Mouse (Mus musculus): ENCODE results near the gene Pdpk1. TPM values are rescaled to one million over a fixed set of nuclear protein-coding genes. Genes with fewer than 3 reads are reported as not detected.
A peak's percentile ranks its signal among the peaks of the same experiment; 100 is the strongest.

Gene Pdpk1
- polyA plus RNA-seq, 1 experiment from 2014 or later, result 36.0 TPM

GRCm38 (mm10) chr17:24049008-24049407, 101.7 kb downstream of the Pdpk1 start:
- Histone ChIP-seq H3K27me3 (replicated peaks) (no peaks in the 10 kb centered on the region), H3K27ac (no peak overlapping the region), H3K36me3 (peaks cover 23% of the 10 kb centered on the region), H3K4me2 (replicated peaks) (no peak overlapping the region), H3K9me3 (no peaks in the 10 kb centered on the region), H3K9ac (no peak overlapping the region), H3K4me1 (replicated peaks) (0 out of 2 replicates have a peak, but pooled peaks cover 4% of the 10 kb centered on the region), H3K4me3 (replicated peaks) (no peak overlapping the region)
- WGBS, result 87% methylated on average over 8 of the region's 8 CpGs
- ATAC-seq, result no peak

GRCm38 (mm10) chr17:24048053-24048452, 102.7 kb downstream of the Pdpk1 start:
- H3K9ac ChIP-seq, result no peak overlapping the region
- ATAC-seq, result no peak
- 76% methylated on average over 5 of the region's 5 CpGs for WGBS
- no peak overlapping the region for H3K27ac ChIP-seq
- no peaks in the 10 kb centered on the region for H3K27me3 ChIP-seq (replicated peaks)
- H3K36me3 ChIP-seq, result peaks cover 15% of the 10 kb centered on the region
- no peak overlapping the region for H3K4me3 ChIP-seq (replicated peaks)
- H3K4me1 ChIP-seq (replicated peaks), result 0 out of 2 replicates have a peak, but pooled peaks cover 4% of the 10 kb centered on the region
- H3K4me2 ChIP-seq (replicated peaks), result no peak overlapping the region
- no peaks in the 10 kb centered on the region for H3K9me3 ChIP-seq

GRCm38 (mm10) chr17:24046026-24046425, 104.7 kb downstream of the Pdpk1 start:
- H3K4me2 ChIP-seq (replicated peaks), result no peak overlapping the region
- 0 out of 2 replicates have a peak, but pooled peaks cover 4% of the 10 kb centered on the region for H3K4me1 ChIP-seq (replicated peaks)
- H3K9me3 ChIP-seq, result no peaks in the 10 kb centered on the region
- H3K4me3 ChIP-seq (replicated peaks), result no peak overlapping the region
- WGBS, result 34% methylated on average over 5 of the region's 5 CpGs
- no peaks in the 10 kb centered on the region for H3K27me3 ChIP-seq (replicated peaks)
- no peak overlapping the region for H3K27ac ChIP-seq
- H3K36me3 ChIP-seq, result peaks cover 12% of the 10 kb centered on the region
- H3K9ac ChIP-seq, result no peak overlapping the region
- peak; percentile 48; the same call in 1 of the 2 replicates for ATAC-seq

DNA sequence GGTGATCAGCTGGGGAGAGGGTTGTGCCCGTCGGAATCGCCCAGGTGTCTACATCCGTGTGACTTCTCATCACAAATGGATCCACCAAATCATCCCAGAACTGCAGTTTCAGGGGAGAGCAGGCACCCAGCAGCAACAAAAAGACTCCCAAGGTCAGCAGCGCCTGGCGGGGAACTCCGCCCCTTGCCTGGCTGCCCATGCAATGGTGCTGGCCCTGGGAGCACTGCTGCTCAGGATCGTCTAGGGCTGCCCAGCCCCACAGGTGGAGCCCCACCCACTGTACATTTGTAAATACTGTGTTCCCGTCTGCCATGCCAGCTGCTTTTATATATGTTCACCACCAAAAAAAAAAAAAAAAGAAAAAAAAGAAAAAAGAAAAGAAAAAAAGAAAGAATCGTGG, 105.1 kb downstream of the Pdpk1 start:
- Histone ChIP-seq H3K27me3 (replicated peaks) (no peaks in the 10 kb centered on the region), H3K27ac (no peak overlapping the region), H3K9ac (no peak overlapping the region), H3K4me2 (replicated peaks) (no peak overlapping the region), H3K36me3 (peaks cover 7% of the 10 kb centered on the region), H3K9me3 (no peaks in the 10 kb centered on the region), H3K4me3 (replicated peaks) (no peak overlapping the region), H3K4me1 (replicated peaks) (0 out of 2 replicates have a peak, but pooled peaks cover 4% of the 10 kb centered on the region)
- 69% methylated on average over 10 of the region's 10 CpGs for WGBS
- ATAC-seq, result 0 out of 2 replicates have a peak, but pooled peaks have one; percentile 69

GRCm38 (mm10) chr17:24044482-24044881, 106.2 kb downstream of the Pdpk1 start:
- Histone ChIP-seq H3K9me3 (no peaks in the 10 kb centered on the region), H3K4me3 (replicated peaks) (no peak overlapping the region), H3K4me2 (replicated peaks) (no peak overlapping the region), H3K4me1 (replicated peaks) (0 out of 2 replicates have a peak, but pooled peaks cover 4% of the 10 kb centered on the region), H3K9ac (no peak overlapping the region), H3K27ac (no peak overlapping the region), H3K36me3 (0 out of 2 replicates have a peak, but pooled peaks cover 3% of the 10 kb centered on the region), H3K27me3 (replicated peaks) (no peaks in the 10 kb centered on the region)
- ATAC-seq, result no peak
- WGBS, result 58% methylated on average over 5 of the region's 5 CpGs

DNA sequence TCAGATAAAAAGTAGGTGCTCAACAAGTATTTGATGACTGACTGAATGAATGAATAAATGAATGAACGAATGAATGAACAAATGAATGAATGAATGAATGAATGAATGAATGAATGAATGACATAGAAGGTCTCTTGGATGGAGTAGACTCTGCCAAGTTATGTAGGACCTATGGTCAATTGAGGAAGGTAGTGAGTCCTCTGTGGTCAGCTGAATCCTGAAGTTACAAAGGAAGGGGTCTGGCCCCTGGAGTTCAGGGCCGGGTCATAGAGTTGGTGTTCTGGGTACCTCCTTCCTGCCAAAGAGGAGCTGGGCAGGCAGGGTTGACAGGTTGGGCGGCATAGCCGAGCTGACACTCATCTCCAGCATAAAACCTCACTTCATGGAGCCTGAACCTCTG, 112.9 kb downstream of the Pdpk1 start, which contains the start of gene Prss27:
TSS of gene Prss27 (plus strand) at position 301 of the 400 bp plus-strand sequence.
- Histone ChIP-seq H3K4me3 (replicated peaks) (no peak within 1 kb of the TSS), H3K4me2 (replicated peaks) (no peak within 1 kb of the TSS), H3K27ac (peak within 1 kb of the TSS; percentile 24; the same call in 1 of the 2 replicates), H3K9ac (no peak within 1 kb of the TSS), H3K36me3 (no peaks in the 10 kb centered on the region), H3K4me1 (replicated peaks) (no peaks in the 10 kb centered on the region), H3K27me3 (replicated peaks) (no peaks in the 10 kb centered on the region), H3K9me3 (no peaks in the 10 kb centered on the region)
- WGBS, result 71% methylated on average over 4 of the region's 4 CpGs
- peak; percentile 19 for ATAC-seq

DNA sequence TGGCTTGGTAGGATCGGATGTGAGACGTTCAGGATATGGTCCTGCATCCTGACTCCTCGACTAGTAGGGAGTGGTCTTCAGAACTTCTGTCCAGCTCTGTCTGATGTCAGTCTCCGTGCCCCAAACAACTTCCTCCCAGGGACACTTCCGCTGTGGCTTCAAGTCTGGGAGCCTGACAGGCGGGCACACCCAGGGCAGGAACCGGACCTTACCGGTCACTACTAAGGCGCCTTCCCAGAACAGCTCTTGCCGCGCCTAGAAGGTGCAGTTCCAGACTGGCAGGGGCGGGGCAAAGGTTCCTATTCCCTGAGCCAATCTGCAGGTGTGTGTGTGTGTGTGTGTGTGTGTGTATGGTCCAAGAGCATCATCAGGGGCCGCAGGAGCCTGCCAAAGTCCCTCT, 113.4 kb downstream of the Pdpk1 start:
- no peaks in the 10 kb centered on the region for H3K27me3 ChIP-seq (replicated peaks)
- no peak overlapping the region for H3K4me2 ChIP-seq (replicated peaks)
- H3K36me3 ChIP-seq, result no peaks in the 10 kb centered on the region
- H3K9ac ChIP-seq, result no peak overlapping the region
- ATAC-seq, result peak; percentile 95
- H3K9me3 ChIP-seq, result no peaks in the 10 kb centered on the region
- H3K4me1 ChIP-seq (replicated peaks), result no peaks in the 10 kb centered on the region
- H3K27ac ChIP-seq, result peak overlapping the region; percentile 24; the same call in 1 of the 2 replicates
- 68% methylated on average over 13 of the region's 13 CpGs for WGBS
- no peak overlapping the region for H3K4me3 ChIP-seq (replicated peaks)

DNA sequence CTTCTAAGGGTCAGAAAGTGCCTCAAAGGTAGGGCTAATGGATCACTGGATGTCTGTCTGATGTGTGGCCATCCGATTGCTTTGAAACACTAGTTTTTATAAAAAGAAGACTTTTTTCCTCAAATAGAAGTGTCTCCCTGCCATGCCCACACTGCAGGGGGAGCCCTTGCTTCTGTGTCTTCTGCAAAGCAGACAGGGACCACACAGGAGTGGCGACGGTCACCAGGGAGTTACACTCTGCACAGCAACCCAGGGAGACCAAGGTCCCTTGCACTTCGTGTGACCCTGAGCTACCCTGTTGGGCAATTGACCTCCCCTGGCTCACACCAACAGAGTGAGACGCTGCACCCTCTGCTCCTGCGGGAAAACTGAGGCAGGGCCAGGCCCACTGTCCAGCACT, 113.8 kb downstream of the Pdpk1 start:
- Histone ChIP-seq H3K9me3 (no peaks in the 10 kb centered on the region), H3K4me2 (replicated peaks) (no peak overlapping the region), H3K27ac (peak overlapping the region; percentile 24; the same call in 1 of the 2 replicates), H3K4me3 (replicated peaks) (no peak overlapping the region), H3K36me3 (no peaks in the 10 kb centered on the region), H3K9ac (no peak overlapping the region), H3K27me3 (replicated peaks) (no peaks in the 10 kb centered on the region), H3K4me1 (replicated peaks) (no peaks in the 10 kb centered on the region)
- ATAC-seq, result peak; percentile 63
- 63% methylated on average over 6 of the region's 6 CpGs for WGBS

DNA sequence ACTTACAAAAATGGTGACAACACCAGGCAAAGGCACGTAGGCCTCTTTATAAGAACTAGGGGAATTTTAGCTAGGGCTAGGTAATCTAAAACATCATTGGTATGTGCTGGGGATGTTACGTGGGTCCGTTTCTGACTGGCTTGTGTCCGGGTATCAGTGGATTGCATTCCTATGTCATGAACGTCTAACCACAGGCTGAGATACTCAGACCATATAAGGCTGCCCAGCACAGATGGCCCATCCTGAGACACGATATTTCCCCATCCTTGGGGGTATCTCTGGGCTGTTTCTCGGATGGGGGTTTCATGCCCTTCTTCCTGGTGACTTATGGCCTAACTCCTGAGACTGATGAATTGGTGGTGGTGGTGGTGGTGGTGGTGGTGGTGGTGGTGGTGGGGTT, 115.6 kb downstream of the Pdpk1 start:
- H3K4me3 ChIP-seq (replicated peaks), result no peak overlapping the region
- no peak overlapping the region for H3K4me2 ChIP-seq (replicated peaks)
- H3K4me1 ChIP-seq (replicated peaks), result no peaks in the 10 kb centered on the region
- no peak for ATAC-seq
- H3K27ac ChIP-seq, result no peak overlapping the region
- H3K36me3 ChIP-seq, result no peaks in the 10 kb centered on the region
- H3K9ac ChIP-seq, result no peak overlapping the region
- H3K27me3 ChIP-seq (replicated peaks), result no peaks in the 10 kb centered on the region
- WGBS, result 63% methylated on average over 7 of the region's 7 CpGs
- H3K9me3 ChIP-seq, result no peaks in the 10 kb centered on the region

- H3K9ac ChIP-seq, result no peak overlapping the region
- 67% methylated on average over 14 of the region's 22 CpGs for WGBS
- no peaks in the 10 kb centered on the region for H3K27me3 ChIP-seq (replicated peaks)
- H3K4me2 ChIP-seq (replicated peaks), result no peak overlapping the region
- ATAC-seq, result no peak
- H3K9me3 ChIP-seq, result no peaks in the 10 kb centered on the region
- H3K36me3 ChIP-seq, result no peaks in the 10 kb centered on the region
- H3K27ac ChIP-seq, result no peak overlapping the region
- H3K4me3 ChIP-seq (replicated peaks), result no peak overlapping the region
- no peaks in the 10 kb centered on the region for H3K4me1 ChIP-seq (replicated peaks)
Measured at GRCm38 (mm10) chr17:24030551-24030950, 120.2 kb downstream of the Pdpk1 start.

DNA sequence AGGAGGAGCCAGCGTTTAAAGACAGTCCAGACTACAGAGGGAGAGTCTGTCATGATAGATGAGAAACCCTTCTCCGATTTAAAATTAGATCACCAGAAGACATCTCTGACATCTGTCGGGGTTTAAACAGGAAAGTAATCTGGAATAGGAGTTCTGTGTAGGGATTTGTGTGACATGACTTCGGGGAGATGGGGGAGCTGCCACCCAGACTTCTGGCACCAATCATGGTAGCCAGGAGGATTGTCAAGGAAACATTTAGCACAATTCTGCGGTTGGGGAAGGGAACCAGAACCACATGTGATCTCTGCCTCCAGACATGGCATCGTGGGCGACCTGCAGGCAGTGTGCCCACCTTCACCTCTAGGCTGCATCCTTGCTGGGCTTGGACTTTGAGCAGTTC, 121.2 kb downstream of the Pdpk1 start:
- no peaks in the 10 kb centered on the region for H3K36me3 ChIP-seq
- H3K9me3 ChIP-seq, result no peaks in the 10 kb centered on the region
- H3K9ac ChIP-seq, result no peak overlapping the region
- no peaks in the 10 kb centered on the region for H3K27me3 ChIP-seq (replicated peaks)
- WGBS, result 73% methylated on average over 7 of the region's 7 CpGs
- ATAC-seq, result no peak
- H3K27ac ChIP-seq, result no peak overlapping the region
- H3K4me1 ChIP-seq (replicated peaks), result no peaks in the 10 kb centered on the region
- no peak overlapping the region for H3K4me3 ChIP-seq (replicated peaks)
- no peak overlapping the region for H3K4me2 ChIP-seq (replicated peaks)
